Mouse (Mus musculus) limb, embryonic 11.5 days (tissue): Measurements from ENCODE around the gene Eno4. TPM values are rescaled to one million over a fixed set of nuclear protein-coding genes. Genes with fewer than 3 reads are reported as not detected.

Source experiments
- ATAC-seq: fragments of 200-750 bp; cut with Nextera tagmentation; 2 replicates; pipeline ENCODE4 v1.8.0; 2017; ENCODE audit warnings: low read depth; ENCODE audit not compliant: insufficient number of reproducible peaks, low FRiP score, low TSS enrichment
- DNase-seq: peaks from one replicate; pipeline ENCODE4 v3.0.0-alpha.2; 2015; ENCODE audit warnings: low spot score
- H3K27ac ChIP-seq: fragments of 300-500 bp; sonication (generic); replicated peaks from 2 replicates; pipeline ENCODE4 v1.5.1; 2014; ENCODE audit warnings: low read depth, mild to moderate bottlenecking, low read length
- H3K27me3 ChIP-seq: fragments of 300-500 bp; sonication (generic); 2 replicates; pipeline ENCODE4 v1.6.1; 2014; ENCODE audit warnings: mild to moderate bottlenecking, low read length, mixed read lengths; ENCODE audit not compliant: control insufficient read depth, insufficient read depth
- H3K36me3 ChIP-seq: fragments of 300-500 bp; sonication (generic); 2 replicates; pipeline ENCODE4 v1.6.1; 2014; ENCODE audit warnings: mild to moderate bottlenecking, low read length, moderate library complexity, mixed read lengths; ENCODE audit not compliant: control insufficient read depth, insufficient read depth
- H3K4me1 ChIP-seq: fragments of 300-500 bp; sonication (generic); 2 replicates; pipeline ENCODE4 v1.6.1; 2014; ENCODE audit warnings: low read length, mixed read lengths; ENCODE audit not compliant: control insufficient read depth, insufficient read depth
- H3K4me2 ChIP-seq: fragments of 300-500 bp; sonication (generic); 2 replicates; pipeline ENCODE4 v1.6.1; 2014; ENCODE audit warnings: low read depth, mild to moderate bottlenecking, moderate library complexity; ENCODE audit not compliant: severe bottlenecking
- H3K4me3 ChIP-seq: fragments of 300-500 bp; sonication (generic); 2 replicates; pipeline ENCODE4 v1.5.1; 2014; ENCODE audit warnings: low read depth, low read length
- H3K9ac ChIP-seq: fragments of 300-500 bp; sonication (generic); 2 replicates; pipeline ENCODE4 v1.6.1; 2014; ENCODE audit warnings: mild to moderate bottlenecking, low read length
- H3K9me3 ChIP-seq: fragments of 300-500 bp; sonication (generic); 2 replicates; pipeline ENCODE4 v1.6.1; 2016; ENCODE audit warnings: low read length; ENCODE audit not compliant: control insufficient read depth
- WGBS: fragments of 180-500 bp; shearing (Covaris S2); extraction: QIAGEN DNeasy Blood & Tissue Kit; methylation state at CpG from one replicate; pipeline ENCODE4 v1.1.7; 2014; 5-methylcytosine and 5-hydroxymethylcytosine counted together
- polyA plus RNA-seq: library from polyadenylated mRNA; unstranded; fragments of >200 nt; fragmentation: Nextera tagmentation; extraction: Ambion mirVana; gene quantifications from 2 replicates; pipeline ENCODE4 v1.2.1, GENCODE M21; 2014

The Eno4 gene
- polyA plus RNA-seq, 1 experiment from 2014 or later: 0.59 TPM

GRCm38 (mm10) chr19:58911386-58911785 lies 31.8 kb upstream of the Eno4 start:
- Histone ChIP-seq H3K9ac (no peak overlapping the region), H3K27me3 (no peaks in the 10 kb centered on the region), H3K4me1 (no peaks in the 10 kb centered on the region), H3K36me3 (no peaks in the 10 kb centered on the region), H3K4me3 (peak overlapping the region; percentile 23), H3K4me2 (peak overlapping the region; percentile 53), H3K27ac (no peak overlapping the region), H3K9me3 (no peaks in the 10 kb centered on the region)
- WGBS: 8% methylated on average over 9 of the region's 9 CpGs
- peak; percentile 89 for DNase-seq
- ATAC-seq: 0 out of 2 replicates have a peak, but pooled peaks have one; percentile 17

- H3K4me3 ChIP-seq: no peak overlapping the region
- WGBS: 86% methylated on average over 6 of the region's 6 CpGs
- no peak for DNase-seq
These were observed 29.9 kb upstream of the Eno4 start for GRCm38 (mm10) chr19:58913301-58913700.

DNA sequence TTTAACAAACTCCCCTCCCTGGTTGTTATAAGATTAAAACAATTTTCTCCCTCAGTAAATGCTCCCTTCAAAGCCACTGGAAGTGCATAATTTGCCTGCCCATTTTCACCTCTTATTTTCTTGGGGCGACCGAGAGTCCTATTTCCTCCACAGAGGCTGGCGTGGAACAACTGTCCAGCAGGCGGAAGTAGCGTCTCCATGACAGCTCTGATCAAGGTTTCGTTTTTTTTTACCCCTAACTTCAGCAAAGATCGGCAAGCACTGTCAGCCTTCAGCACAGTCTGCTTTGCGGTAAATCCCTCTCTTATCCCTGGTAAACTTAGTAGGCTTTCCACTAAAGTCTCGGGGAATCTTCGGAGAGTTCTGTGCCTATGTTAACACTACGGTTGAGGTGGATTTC lies 24.6 kb upstream of the Eno4 start:
- H3K36me3 ChIP-seq: no peaks in the 10 kb centered on the region
- H3K4me2 ChIP-seq: no peak overlapping the region
- DNase-seq: no peak
- no peak overlapping the region for H3K9ac ChIP-seq
- ATAC-seq: no peak
- 14% methylated on average over 11 of the region's 11 CpGs for WGBS
- H3K4me1 ChIP-seq: peaks cover 6% of the 10 kb centered on the region
- H3K27me3 ChIP-seq: no peaks in the 10 kb centered on the region
- no peaks in the 10 kb centered on the region for H3K9me3 ChIP-seq
- no peak overlapping the region for H3K27ac ChIP-seq
- H3K4me3 ChIP-seq: no peak overlapping the region

More at GRCm38 (mm10) chr19:58913301-58913700, 29.9 kb upstream of the Eno4 start:
- no peak overlapping the region for H3K27ac ChIP-seq
- H3K4me1 ChIP-seq: no peaks in the 10 kb centered on the region
- ATAC-seq: no peak
- H3K27me3 ChIP-seq: no peaks in the 10 kb centered on the region
- no peaks in the 10 kb centered on the region for H3K9me3 ChIP-seq
- H3K36me3 ChIP-seq: no peaks in the 10 kb centered on the region
- no peak overlapping the region for H3K9ac ChIP-seq
- no peak overlapping the region for H3K4me2 ChIP-seq

DNA sequence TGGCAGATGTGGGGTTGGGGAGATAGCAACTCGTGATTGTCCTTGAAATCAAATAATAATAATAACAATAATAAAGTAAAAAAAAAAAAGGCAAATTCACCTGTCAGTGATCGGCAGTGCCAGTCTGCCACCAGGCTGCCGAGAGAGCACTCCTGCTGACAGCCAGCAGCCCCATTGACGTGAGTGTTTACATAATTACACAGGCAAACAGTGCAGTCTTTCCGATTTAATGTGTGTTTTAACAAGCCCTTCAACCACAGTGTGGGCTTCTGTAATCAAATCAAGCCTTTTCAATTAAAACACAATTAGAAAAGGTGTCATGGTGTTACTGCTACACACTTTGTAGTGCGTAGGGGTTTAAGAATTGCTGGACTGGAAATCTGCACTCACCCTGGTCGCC lies 24.1 kb upstream of the Eno4 start:
- no peak for ATAC-seq
- Histone ChIP-seq H3K4me1 (peaks cover 6% of the 10 kb centered on the region), H3K4me2 (no peak overlapping the region), H3K4me3 (no peak overlapping the region), H3K9me3 (no peaks in the 10 kb centered on the region), H3K36me3 (no peaks in the 10 kb centered on the region), H3K27ac (no peak overlapping the region), H3K27me3 (no peaks in the 10 kb centered on the region), H3K9ac (no peak overlapping the region)
- WGBS: 10% methylated on average over 7 of the region's 7 CpGs
- DNase-seq: no peak

- peak overlapping the region; percentile 38; the same call in 1 of the 2 replicates for H3K27ac ChIP-seq
- no peaks in the 10 kb centered on the region for H3K9me3 ChIP-seq
These were observed 12.0 kb upstream of the Eno4 start for GRCm38 (mm10) chr19:58931081-58931800.

GRCm38 (mm10) chr19:58933062-58933461 lies 10.2 kb upstream of the Eno4 start:
- peaks cover 17% of the 10 kb centered on the region for H3K4me1 ChIP-seq
- no peaks in the 10 kb centered on the region for H3K36me3 ChIP-seq
- H3K9me3 ChIP-seq: no peaks in the 10 kb centered on the region
- peaks cover 15% of the 10 kb centered on the region for H3K27me3 ChIP-seq
- H3K4me2 ChIP-seq: no peak overlapping the region
- H3K9ac ChIP-seq: no peak overlapping the region
- WGBS: 15% methylated on average over 4 of the region's 4 CpGs
- DNase-seq (no peak), ATAC-seq (no peak)
- no peak overlapping the region for H3K4me3 ChIP-seq
- H3K27ac ChIP-seq: no peak overlapping the region

More at GRCm38 (mm10) chr19:58931081-58931800, 12.0 kb upstream of the Eno4 start:
- peaks cover 15% of the 10 kb centered on the region for H3K27me3 ChIP-seq
- ATAC-seq (no peak), DNase-seq (peak; percentile 47)
- 18% methylated on average over 16 of the region's 16 CpGs for WGBS
- H3K9ac ChIP-seq: no peak overlapping the region
- H3K4me1 ChIP-seq: peaks cover 14% of the 10 kb centered on the region
- H3K4me3 ChIP-seq: no peak overlapping the region
- no peaks in the 10 kb centered on the region for H3K36me3 ChIP-seq
- H3K4me2 ChIP-seq: no peak overlapping the region

- Histone ChIP-seq H3K4me3 (no peak overlapping the region), H3K27ac (no peak overlapping the region), H3K36me3 (no peaks in the 10 kb centered on the region), H3K27me3 (no peaks in the 10 kb centered on the region), H3K4me1 (peaks cover 3% of the 10 kb centered on the region; the same call in 1 of the 2 replicates), H3K4me2 (no peak overlapping the region), H3K9me3 (no peaks in the 10 kb centered on the region), H3K9ac (no peak overlapping the region)
- no peak for ATAC-seq
- 91% methylated on average over 7 of the region's 7 CpGs for WGBS
- DNase-seq: no peak
These were observed 2.7 kb downstream of the Eno4 start for GRCm38 (mm10) chr19:58945959-58946358.

GRCm38 (mm10) chr19:58951521-58951920 lies 8.3 kb downstream of the Eno4 start:
- H3K4me3 ChIP-seq: no peak overlapping the region
- ATAC-seq (no peak), DNase-seq (no peak)
- H3K4me2 ChIP-seq: no peak overlapping the region
- no peaks in the 10 kb centered on the region for H3K4me1 ChIP-seq
- no peaks in the 10 kb centered on the region for H3K36me3 ChIP-seq
- H3K9me3 ChIP-seq: no peaks in the 10 kb centered on the region
- no peak overlapping the region for H3K9ac ChIP-seq
- no peaks in the 10 kb centered on the region for H3K27me3 ChIP-seq
- 76% methylated on average over 3 of the region's 3 CpGs for WGBS
- no peak overlapping the region for H3K27ac ChIP-seq

- H3K9me3 ChIP-seq: no peaks in the 10 kb centered on the region
- DNase-seq: no peak
- WGBS: 72% methylated on average over 12 of the region's 13 CpGs
- H3K4me2 ChIP-seq: no peak overlapping the region
- H3K27me3 ChIP-seq: no peaks in the 10 kb centered on the region
- no peak overlapping the region for H3K4me3 ChIP-seq
- no peak overlapping the region for H3K9ac ChIP-seq
- ATAC-seq: no peak
- H3K36me3 ChIP-seq: no peaks in the 10 kb centered on the region
- no peak overlapping the region for H3K27ac ChIP-seq
- H3K4me1 ChIP-seq: no peaks in the 10 kb centered on the region
These were observed 9.0 kb downstream of the Eno4 start for GRCm38 (mm10) chr19:58952236-58952635.
